Mouse (Mus musculus): Measurements from ENCODE around the gene Mid1.

The Mid1 gene

DNA sequence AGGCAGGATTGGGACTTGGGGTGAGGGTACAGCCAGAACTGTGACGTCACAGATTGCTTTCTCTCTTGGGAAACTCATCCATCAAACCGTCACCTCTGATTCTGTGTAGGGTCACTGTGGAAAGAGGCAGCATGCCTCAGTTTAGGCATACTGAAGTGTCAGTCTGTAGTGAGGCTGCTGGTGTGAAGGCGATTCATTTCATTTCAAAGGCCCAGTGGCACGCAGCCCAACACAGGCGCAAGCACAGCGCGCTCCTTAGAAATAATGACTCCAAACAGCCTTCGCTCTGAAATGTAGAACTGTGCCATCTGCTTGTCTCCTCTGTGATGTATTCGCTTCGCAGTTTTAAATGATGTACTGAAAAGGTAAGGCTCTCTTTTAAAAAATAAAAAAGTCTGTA lies 141.9 kb downstream of the Mid1 start:
- DNase-seq: no peak

DNA sequence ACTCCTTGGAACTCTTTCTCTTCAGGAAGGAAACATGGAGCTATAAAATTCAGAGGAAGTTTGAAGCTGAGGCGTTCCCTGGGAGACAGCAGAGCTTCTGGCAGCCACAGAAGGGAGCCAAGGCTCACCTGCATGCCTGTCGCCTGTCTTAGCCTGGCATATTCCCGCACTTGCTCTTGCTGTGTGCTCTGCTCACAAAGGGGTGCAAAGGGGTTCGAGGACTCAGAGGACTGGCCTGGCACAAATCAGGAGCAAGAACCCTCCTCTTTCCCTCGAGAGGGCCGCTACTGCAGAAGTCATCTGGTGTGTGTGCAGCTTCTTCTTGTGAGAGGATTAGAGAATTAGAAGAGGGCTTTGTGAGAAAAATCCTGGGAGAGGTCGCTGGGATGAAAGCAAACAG lies 142.7 kb downstream of the Mid1 start:
- DNase-seq: no peak

DNA sequence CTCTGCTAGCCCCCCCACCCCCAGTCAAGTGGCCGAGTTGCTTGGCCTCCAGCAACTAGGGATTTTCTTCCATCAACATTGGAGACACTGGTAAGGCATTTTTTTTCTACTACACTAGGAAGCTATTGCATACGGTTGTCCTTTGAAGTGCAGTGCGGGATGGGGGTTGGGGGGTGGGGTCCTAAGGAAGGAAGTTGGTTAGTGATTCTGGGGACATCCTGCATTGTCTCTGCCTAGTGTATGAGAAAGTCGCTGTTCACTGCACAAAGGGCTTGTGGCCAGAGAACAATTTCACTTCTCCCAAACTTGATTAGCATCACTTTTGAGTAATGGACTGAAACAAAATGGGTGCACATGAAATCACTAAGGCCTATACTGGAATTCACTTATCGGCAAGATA lies 143.1 kb downstream of the Mid1 start:
- DNase-seq: peak; percentile 8

DNA sequence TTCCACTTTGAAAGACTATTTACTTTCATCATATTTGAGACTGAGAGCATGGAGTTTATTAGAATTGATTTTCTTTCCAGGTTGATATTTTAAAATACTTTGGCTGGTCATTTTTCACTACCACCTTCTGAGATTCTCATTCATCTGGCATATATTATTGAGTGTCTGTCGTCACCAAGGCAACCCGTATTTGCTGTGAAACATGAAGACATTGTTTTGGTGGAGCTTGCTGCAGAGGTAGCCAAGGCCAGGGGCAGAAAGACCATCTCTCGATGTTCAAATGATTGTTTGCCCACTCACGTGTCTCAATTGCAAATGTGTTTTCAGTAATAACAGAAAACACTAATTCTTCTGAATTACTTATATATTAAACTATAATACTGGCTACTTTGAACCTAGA lies 145.1 kb downstream of the Mid1 start:
- no peak for DNase-seq

DNA sequence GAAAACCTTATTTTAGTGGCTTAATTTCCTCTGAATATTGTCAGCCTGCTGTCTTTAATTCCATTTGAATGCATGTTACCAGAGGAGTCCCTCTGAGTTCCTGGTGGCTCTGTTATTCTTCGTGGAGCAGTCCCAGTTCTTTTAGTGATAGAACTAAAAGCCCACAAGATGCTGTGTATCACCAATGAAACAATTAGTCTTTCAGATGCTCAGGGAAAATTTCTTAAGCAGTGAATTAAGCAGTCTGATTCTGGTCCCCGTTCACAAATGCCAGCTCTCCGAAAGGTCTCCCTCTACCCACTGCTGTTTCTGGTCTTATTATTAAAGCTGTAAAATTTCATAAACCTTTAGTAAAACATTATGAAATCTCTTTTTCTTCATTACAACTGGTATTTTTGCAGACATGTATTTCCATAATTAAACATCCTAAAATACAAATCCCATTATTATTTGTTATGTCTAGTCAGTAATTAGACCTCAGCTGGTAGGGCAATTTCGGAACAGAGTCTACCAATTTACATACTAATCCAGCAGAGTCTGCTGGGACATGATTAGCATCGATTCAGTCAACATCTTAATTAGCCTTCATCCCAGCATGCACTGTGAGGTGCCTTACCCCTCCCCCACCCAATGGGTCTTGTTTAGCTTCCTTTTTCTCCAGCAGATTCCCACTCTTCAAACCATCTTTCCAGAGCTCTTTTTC lies 153.1 kb downstream of the Mid1 start:
- no peak for DNase-seq

DNA sequence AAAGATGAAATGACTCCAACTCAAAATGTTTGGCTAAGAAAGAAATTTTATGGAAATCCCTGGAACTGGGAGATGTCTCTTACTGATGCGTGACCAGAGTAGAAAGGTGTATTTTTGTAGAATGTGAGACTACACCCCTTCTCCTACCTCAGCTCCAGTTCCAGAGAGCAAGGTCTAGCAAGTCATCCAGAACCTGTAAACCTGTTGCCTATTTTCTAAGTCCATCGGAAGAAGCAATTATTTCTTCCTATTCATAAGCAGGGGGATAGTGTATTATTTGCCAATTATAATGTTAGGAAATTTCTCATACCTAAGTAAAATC lies 153.6 kb downstream of the Mid1 start:
- DNase-seq: no peak

DNA sequence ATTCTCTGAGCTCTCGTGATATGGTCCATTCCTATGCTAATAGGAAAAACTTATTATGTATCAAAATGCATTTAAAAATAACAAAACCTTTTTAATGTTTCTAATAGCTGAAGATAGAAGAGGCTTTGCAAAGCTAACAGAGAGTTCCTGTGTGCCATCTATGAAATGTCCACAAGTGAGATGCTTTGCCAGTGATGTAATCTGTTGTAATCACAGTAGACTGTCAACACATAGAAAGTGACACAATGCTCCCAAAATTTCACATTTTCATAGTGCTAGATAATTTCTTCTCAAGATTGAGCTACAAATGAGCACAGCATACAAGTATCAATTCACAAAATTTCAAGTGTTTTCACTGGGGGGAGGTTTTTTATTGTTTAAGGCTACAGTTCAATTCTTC lies 158.3 kb downstream of the Mid1 start:
- no peak for DNase-seq

DNA sequence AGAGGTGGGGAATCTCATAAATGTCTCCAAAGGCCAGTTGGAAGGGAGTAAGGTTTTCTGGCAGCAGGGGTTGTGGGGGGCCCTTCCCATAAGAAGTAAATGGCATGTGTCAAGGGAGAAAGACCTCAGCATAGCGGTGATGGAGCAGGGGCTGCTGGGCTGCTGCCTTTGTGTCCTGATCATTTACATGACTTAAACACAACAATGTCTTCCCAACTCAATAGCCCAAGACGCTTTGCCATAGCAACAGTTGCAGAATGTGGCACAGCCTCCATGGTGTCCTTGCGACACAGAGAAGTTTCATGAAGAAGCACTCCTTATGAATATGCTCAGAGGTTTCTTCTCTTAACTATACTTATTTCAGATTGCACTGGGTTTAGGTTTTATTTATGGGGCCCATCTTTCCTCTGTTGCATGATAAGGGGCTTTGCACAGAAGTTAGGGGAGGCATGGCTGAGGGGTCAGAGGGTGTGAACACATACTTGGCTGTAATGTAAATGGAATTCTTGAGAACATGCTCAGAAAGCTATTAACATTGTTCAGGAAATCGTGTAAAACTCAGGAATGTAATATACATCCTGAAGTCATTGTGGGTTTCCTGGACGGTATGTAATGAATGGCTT lies 159.3 kb downstream of the Mid1 start:
- no peak for DNase-seq

DNA sequence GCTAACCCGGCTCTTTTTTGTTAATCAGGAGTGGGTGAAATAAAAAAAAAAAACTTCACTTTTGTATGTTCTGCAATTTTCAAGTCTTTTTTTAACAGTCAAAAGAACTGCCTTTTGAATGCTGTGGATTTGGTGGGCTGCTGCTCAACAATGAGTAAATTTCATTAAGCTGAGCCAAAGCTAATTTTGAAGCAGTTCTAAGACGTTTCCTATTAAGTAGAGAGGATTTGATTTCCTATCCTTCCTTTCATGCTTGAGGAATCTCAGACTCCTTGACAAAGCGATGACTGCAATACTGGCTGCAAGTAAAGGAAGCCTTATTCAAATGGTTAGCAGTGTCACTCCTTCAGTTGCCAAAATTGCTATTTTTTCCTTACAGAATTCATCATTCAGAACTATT lies 161.2 kb downstream of the Mid1 start:
- DNase-seq: no peak

DNA sequence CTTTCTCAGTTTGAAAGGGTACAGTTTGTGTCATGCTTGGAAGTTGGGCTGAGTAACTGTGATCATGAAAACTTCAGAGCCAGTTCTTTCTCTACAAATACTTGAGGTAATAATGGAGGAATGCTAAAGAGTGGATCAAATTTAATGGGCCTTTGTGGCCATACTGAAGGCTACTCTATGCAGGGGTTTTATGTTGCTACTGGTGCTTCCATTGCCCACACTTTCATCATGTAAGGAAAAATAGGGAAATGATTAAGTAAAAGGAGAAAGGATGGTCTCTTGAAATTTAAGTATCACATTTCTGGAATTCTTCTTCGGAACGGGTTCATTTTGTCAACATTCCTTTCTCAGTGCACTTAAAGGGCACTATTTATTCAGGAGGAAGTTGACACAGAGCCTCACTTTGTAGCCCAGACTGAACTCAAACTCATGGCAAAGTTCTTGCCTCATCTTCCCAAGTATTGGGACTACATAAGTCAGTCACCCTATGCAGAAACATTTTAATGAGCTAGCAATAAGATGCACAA lies 176.3 kb downstream of the Mid1 start:
- DNase-seq: no peak

DNA sequence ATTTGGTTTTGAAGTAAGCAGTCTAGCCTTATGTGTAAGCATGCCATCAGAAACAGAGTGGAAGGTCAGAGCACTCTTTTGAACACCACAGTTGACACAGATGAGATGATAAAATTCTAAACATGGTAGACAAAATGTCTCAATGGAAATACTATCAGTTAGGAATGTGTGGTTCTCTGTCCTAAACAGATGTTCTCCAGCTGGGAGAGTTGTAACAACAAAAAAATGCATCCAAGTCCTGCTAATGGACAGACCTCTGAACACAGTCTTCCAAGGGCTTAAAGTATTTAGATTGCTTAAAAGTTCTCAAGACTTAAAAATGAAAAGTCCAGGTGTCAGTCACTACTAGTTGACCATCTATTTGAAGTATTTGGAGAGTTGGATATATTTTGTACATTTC lies 177.4 kb downstream of the Mid1 start:
- no peak for DNase-seq

DNA sequence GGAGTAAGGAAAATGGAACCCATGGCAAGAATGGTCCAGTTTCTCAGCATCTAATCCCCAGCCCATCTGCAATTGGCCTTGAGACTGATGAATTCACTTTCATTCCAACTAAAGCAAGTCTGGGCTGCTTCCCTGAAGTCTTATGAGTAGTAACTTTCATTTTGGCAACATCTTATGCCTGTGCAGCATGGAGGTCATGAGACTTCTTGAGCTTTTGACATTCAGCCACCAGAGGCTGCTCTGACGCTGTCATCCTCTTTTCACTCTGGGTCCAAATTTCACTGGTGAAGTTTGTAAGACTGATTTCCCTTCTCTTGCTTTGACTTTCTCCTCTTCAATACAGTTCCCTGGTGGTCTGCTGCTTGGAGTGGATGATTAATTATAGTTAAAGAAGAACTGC lies 177.8 kb downstream of the Mid1 start:
- peak; percentile 38 for DNase-seq

DNA sequence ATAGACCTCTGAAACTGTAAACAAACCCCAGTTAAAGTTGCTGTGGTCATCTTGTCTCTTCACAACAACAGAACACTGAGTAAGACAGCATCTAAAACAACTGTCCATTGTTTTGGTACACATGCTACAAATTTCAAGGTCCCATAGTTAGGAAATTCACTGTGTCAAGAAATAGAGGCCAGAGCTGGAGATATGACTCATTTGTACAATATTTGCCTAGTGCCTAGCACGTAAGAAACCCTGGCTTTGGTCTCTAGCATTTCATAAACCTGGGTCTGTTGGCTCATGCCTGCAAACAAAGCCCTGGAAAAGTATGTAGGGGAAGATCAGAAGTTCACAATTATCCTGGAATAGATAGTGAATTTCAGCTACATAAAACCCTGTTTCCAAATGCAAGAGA lies 178.8 kb downstream of the Mid1 start:
- DNase-seq: no peak

DNA sequence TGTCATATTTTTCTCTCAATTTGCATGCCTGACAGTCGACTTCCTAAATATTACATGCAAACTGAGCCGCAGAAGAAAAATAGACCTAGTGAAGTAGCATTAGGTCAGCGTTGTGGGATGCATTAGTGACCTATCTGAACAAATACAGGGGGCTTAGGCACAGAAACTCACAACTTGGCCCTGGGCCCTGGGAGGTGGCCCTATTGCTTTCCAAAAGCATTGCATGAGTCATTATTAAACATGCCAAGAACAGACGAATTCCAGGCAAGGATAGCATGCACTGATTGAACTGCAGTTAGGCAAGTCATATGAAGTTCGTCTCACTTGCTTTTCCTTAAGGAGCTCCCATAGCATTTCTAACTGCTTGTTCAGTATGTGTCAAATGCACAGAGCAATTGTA lies 183.2 kb downstream of the Mid1 start:
- no peak for DNase-seq

DNA sequence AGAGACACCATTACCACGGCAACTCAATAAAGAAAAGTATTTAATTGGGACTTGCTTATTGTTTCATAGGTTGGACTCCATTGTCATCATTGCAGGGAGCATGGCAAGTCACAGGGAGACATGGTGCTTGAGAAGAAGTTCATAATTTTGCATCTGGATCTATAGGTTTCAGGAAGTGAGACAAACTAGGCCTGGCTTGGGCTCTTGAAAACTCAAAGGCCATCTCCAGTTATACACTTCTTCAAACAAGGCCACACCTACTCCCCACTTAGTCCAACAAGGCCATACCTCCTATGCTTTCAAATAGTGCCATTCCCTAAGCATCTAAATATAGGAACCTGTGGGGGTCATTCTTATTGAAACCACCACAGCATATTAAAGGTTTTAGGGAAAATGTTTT lies 189.5 kb downstream of the Mid1 start:
- no peak for DNase-seq

DNA sequence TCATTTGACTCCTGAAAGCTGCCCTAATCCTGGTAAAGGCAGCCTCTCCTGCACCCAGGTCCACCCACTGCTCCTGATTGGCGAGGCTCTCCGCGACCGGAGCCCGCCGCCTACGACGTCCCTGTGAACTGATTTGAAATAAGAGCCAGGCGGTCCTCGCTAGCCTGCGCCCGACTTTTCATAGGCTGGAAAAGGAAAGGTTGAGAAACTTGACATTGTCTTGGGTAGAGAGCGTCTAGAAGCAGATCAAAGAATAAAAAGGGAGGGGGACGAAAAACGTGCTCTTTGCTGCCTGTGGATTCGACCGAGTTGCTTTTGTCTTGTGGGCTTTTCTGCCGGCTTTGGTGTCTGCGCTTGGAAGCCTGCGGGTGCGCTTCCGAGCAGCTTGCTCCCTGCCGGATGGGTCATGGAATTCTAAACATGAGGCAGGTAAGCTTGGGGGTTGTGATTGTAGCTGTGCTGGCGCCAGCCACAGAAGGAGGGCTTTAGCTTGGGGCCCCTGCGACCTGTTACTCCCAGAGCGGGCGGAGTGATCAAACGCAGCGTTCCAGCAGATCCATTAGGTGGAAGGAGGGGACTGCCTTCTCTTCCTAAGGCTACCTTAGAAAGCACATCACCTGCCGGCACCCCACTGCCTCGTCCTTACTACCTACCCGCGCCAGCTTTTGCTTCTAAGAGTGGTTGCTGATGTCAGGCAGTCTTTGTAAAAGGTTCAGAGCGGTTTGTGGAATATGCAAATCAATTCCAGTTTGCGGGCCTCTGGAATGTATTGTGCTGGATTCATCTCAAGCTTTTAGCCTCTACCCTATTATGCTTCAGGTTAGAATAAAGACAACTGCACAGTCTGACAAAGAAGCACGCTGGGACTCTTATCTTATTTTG lies 194.7 kb downstream of the Mid1 start:
- peak; percentile 50 for DNase-seq

DNA sequence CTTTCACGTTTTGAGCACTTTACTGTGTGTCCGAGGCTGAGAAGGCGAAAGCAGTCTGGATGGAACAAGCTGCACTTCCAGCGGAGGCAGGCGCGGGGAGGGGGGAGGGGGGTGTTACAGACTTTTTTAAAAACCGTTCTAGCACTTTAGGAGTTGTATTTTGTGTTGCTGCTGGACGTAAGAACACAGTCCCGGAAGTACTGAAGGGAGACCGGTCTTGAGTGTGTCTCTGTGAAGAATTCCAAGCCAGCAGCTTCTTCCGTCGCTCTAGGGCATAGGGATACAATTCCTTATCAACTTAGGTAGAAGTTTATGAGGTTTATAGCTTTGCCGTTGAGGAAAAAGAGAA lies 195.3 kb downstream of the Mid1 start:
- peak; percentile 36 for DNase-seq

DNA sequence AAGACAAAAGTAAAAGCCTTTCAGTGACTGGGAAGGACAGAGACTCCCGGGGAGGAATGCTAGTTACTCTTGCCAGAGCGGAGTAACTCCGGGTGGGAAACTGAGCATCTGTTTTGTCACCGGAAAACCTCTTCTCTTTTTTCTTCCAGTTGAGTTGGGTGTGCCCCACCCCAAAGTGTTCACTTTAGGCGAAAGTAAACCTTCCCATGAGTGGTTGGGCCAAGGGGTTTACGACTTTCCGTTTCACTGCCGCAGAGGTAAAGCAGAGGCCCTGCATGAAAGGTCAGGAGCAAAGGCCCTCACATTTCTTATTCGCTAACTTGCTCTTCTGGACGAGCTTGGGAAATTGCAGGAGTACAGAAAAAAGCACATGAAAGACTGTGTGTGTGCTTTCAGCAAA lies 195.8 kb downstream of the Mid1 start:
- DNase-seq: peak; percentile 68

DNA sequence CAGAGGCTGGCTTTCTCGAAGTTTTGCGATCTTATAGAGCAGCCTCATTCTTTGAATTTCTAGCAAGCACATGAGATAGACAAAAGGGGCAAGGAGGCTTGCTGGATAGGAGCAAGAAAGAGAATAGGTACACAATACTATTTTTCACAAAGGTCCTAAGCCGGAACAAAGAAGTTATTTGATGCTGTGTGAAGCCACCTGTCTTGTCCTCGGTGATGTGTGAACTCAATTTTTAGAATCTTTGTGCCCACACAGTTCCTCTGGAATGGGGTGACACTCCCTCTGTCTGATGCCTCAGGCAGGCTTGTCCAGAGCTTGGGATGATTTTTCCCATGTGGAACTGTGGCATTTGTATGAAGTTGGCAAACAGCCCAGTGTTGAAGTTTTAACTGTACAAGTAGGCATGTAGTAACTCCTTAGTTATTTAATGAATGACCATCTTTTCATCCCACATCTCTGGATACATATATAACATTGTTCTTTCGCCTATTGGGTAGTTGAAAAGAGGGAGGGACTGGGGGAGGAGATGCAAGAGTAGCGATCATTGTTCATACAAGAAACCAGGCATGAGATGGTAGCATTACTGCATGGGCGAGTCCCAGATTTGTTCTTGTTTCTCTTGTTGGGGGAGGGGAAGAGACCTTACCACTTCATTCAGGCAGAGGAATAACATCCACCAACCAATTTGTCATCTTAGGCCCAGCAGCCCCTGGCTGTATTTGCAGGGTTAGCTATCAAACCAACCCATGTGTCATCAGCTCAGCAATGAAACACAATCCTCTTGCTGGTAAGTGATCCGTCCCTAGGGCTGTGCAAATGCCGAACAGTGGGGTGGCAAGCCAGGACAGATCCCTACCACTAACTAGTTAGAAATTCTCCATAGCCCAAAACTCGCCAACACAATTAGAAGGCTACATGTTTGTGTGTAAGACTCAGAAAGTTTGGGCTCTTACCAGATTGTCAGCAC lies 196.5 kb downstream of the Mid1 start:
- peak; percentile 3 for DNase-seq

DNA sequence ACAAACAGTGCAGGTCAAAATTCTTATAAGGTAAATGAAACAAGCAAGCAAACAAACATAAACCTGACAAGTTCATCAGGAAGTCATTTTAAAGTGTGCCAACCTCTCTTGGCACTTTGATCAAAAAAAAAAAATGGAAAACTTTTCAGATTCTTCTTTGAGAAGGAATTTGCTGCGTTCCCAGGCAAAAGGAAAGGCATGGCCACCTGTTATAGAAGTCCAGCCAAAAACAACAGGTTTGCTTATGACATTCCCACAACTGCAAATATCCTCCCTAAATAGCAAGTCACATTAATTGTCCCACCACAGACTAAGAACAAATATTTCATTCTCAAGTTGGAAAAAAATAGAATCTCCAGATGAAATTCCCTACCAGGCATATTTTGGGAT lies 197.2 kb downstream of the Mid1 start:
- no peak for DNase-seq

DNA sequence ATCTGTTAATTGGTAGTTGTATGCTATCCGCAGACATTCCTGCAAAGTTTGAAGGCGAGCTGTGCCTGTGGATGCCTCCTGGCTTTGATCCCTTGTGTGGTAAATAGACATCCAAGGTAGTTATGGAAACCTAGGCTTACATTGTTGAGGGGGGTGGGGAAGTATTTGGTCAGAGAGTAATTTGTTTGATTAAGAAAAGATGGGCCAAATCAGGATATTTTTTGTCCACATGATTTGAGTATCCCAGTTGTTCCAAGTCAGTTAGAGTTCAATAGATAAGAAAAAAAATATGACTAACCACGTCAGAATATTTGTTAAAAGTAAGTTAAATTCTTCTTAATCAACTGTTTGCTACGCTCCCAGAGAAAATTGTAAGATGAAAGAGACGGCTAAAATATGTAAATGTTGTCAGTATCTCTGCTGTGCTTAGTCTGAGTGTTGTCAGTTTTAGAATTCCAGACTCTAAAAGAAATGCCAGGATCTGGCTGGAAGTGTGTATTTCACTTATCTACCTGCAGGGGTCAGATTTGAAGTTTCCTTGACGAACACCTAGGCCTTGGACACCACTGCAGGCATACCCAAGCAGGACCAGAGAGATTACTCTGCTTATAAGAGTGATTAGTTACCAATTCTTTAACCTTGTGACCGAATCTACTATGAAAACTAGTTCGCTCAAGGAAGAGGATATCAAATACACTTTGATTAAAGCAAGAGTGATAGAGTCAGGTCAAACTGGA lies 198.7 kb downstream of the Mid1 start:
- DNase-seq: no peak

DNA sequence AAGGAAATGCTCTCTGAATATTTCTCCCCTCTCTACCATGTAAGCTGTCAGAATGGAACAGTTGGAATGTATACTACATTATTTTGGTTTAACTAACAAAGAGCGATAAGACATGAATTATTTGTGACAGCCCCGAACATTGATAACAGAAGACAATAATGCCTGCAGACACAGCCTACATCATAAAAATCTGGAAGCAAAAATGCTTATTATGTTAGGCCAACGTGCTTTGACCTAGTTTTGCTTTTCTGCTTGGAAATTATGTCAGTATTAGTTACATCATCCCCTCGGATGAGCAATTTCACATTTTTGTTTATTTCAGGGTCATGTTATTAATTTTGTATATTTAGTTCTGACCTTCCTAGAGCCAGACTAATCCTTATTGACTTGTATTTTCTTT lies 205.5 kb downstream of the Mid1 start:
- no peak for DNase-seq

All from thymus, postnatal 25 days (tissue).